Mouse (Mus musculus) lung, postnatal 0 days (tissue): ENCODE measurements around the gene Tle1.

Source experiments
- CTCF ChIP-seq: IDR thresholded peaks from 2 replicates; pipeline ENCODE4 v1.5.1; 2016; ENCODE audit warnings: antibody characterized with exemption, mild to moderate bottlenecking
- EP300 ChIP-seq: IDR thresholded peaks from 2 replicates; pipeline ENCODE4 v1.6.1; 2016; ENCODE audit warnings: antibody characterized with exemption, mild to moderate bottlenecking, control low read depth

DNA sequence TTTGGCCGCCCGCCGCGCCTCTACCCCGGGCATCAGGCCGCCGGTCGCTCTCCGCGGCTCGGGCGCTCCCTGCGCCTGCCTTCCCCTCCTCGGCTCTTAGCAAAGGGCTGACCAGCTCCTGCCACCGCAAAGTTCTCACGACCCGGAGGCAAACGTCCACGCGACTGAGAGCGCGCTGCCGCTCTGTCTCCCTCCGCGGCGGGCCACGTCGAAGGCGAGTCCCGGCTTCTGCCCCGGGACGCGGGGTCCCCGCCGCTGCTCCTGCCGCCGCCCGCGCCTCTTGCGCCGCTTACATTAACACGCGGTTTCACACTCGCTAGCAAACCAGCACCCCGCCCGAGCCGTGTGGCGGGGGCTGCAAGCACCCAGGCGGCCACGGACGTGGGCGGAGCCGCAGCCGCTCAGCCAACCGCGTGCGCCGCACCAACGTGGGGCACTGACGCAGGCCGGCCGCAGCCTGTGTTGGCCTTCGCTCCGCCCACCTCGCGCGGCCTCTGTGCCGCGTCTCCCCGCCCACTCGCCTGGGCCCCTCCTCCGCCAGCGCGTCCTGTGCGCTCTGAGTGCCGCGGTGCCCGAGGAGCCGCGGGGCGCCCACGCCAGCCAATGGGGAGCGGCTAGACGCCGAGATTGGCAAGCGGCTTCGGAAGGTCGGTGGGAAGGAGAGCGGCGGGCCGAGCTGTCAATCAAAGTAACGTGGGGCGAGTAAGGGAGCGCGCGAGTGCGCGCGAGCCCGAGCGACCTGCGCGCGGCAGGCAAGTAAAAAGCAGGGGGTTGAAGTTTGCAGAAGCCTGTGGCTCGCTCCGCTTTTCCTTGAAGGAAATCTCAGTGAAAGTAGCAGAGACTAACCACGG, at the start of gene Tle1:
- TF ChIP-seq CTCF (no peak), EP300 (no peak)
